Mouse (Mus musculus): ENCODE measurements at regions not wholly inside any gene's neighbourhood (a gene's known extent, or its start where the extent isn't known, plus 50 kb on each side); places are given as distances from the start of the nearest gene placed in this dataset.

DNA sequence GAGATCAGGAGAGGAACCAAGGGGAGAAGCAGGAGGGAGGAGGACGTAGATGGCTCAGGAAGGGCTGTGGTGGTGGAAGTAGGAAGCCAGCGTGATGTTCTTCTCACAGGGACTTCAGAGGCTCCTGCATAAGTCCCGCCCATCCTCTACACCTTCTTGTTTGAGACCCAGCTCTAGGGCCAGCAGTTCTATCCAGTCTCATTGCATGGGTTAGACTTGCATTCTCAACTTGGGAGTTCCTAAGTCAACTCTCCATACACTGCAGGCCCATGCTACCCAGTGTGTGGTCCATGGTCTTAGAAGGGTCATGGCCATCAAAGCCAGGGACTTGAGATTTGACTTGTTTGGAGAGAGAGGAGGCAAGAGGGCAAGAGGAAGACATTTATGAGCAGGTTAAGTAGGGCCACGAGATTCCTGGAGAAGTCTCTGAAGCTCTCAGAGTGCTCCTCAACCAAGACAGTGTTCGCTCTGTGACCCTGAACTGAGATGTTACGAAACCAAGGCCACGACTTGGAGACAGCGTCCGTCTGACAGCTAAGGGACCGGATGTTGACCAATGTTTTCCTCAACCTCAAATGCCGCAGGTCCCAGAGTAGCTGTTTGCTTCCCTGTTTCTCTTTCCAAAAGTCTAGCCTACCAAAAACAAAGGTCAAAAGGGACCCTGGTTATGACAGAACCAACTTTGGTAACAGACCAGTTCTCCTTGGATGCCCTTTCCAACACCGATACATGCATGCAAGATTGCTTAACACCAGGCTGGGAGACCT is 56.7 kb upstream of the Cxcl14 start:
- TF ChIP-seq CTCF (conservative IDR thresholded peaks at IDR 0.05 in 1 of 2, IDR thresholded peaks at IDR 0.05 in 1 of 2; ENCODE audit: low read depth in 2 of 2, low read length in 2 of 2) (no peak), ZNF384 (IDR thresholded peaks at IDR 0.05; ENCODE audit: low read depth, low read length) (no peak), HCFC1 (IDR thresholded peaks at IDR 0.05; ENCODE audit: low read depth, low read length) (no peak), ELF1 (IDR thresholded peaks at IDR 0.05; ENCODE audit: low read depth, low read length) (no peak), POLR2A (IDR thresholded peaks at IDR 0.05; ENCODE audit: low read depth, low read length) (no peak), MAZ (IDR thresholded peaks at IDR 0.05; ENCODE audit: low read depth, low read length) (no peak), ZMIZ1 (IDR thresholded peaks at IDR 0.05; ENCODE audit: low read depth, low read length) (no peak), JUND (conservative IDR thresholded peaks at IDR 0.05; ENCODE audit: low read depth, low read length) (no peak), EP300 (IDR thresholded peaks at IDR 0.05; ENCODE audit: low read length) (no peak), POLR2AphosphoS2 (IDR thresholded peaks at IDR 0.05; ENCODE audit: low read depth, low read length) (no peak), USF1 (IDR thresholded peaks at IDR 0.05; ENCODE audit: low read depth, low read length) (no peak), MEF2A (IDR thresholded peaks at IDR 0.05; ENCODE audit: borderline replicate concordance, low read depth, low read length) (no peak), USF2 (conservative IDR thresholded peaks at IDR 0.05; ENCODE audit: low read depth, low read length) (no peak)
